ENCODE assay signal across 9 mouse cellular contexts in the genomic region with DNA sequence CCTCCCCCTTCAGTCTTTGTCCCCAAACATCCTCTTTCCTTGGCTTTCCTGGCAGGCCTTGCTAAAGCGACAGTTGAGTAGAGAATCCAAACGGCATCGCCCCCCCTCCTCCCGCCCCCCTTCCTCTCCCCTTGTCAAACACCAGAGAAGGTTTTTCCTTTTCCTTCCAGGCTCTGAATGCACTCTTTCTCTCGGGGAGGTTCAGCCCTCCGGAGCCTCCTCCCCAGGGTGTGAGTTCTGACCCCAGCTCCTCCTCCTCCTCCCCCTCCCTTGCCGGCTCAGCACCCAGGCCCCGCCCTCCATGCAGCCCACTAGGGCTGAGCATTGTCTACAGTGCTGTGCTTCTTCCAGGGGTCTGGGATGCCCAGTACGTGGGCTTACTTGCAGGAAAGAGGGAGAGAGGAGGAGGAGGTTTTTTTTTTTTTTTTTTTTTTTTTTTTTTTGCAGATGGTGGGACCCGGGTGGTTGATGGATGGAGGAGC. TPM values are rescaled to one million over a fixed set of nuclear protein-coding genes. Genes with fewer than 3 reads are reported as not detected.
A peak's percentile ranks its signal among the peaks of the same experiment; 100 is the strongest.
DNase-seq lines count a peak whose midpoint lies in the region; ATAC-seq and TF ChIP-seq lines count a peak whose summit lies in the region.
"Had no signal": no experiment of that assay in that cellular context is flagged by ENCODE, and none has a peak within 500 bp of the region (broad histone marks: within the 10 kb centered on the region; RNA-seq: fewer than 3 reads in every experiment).

No protein-coding gene starts in this region.

- H3K27me3 ChIP-seq in MEL (ENCODE audit: control insufficient read depth in 1 of 2, insufficient read depth in 2 of 2, low read length in 2 of 2), result peaks cover 10 to 13% of the 10 kb centered on the region in 2 experiments
- peaks cover 4% of the 10 kb centered on the region; the same call in 1 of the 2 replicates for H3K27me3 ChIP-seq in embryonic facial prominence, embryonic 12.5 days

- no peak for DNase-seq in MEL (ENCODE audit: low read depth, low spot score)
- DNase-seq in kidney, adult 11 months, result peak; percentile 72
- DNase-seq in mesoderm, embryonic 11.5 days (ENCODE audit: low read depth, low spot score), result peak; percentile 70
- DNase-seq in adrenal gland, adult 18-20 months (ENCODE audit: low spot score in 2 of 2), result no peak
- no peak for DNase-seq in adrenal gland, adult 2 months
- DNase-seq in frontal cortex, postnatal 10 days (ENCODE audit: low spot score in 2 of 2), result no peak
- DNase-seq in spleen, postnatal 14 days (ENCODE audit: low spot score in 2 of 2), result no peak

- no peaks in the 10 kb centered on the region for H3K4me1 ChIP-seq in MEL (ENCODE audit: control insufficient read depth in 1 of 2, insufficient read depth in 2 of 2, low read length in 2 of 2)
- H3K4me1 ChIP-seq in embryonic facial prominence, embryonic 12.5 days, result peaks cover 29% of the 10 kb centered on the region

- no peak for TF ChIP-seq RAD21 in MEL (IDR thresholded peaks at IDR 0.05; ENCODE audit: low read depth, low read length)

- TF ChIP-seq CTCF in MEL (IDR thresholded peaks at IDR 0.05 in 2 of 3, conservative IDR thresholded peaks at IDR 0.05 in 1 of 3; ENCODE audit: control insufficient read depth in 1 of 3, insufficient read depth in 1 of 3, low read depth in 2 of 3, low read length in 3 of 3, poor library complexity in 1 of 3, severe bottlenecking in 1 of 3), result no peak

- TF ChIP-seq EP300 in MEL (IDR thresholded peaks at IDR 0.05; ENCODE audit: low read depth in 1 of 2, low read length in 2 of 2), result no peak

- TF ChIP-seq POLR2A in MEL (IDR thresholded peaks at IDR 0.05; ENCODE audit: control insufficient read depth in 1 of 2, insufficient read depth in 1 of 2, low read depth in 1 of 2, low read length in 2 of 2, poor library complexity in 1 of 2), result no peak

- H3K36me3 ChIP-seq in MEL (ENCODE audit: control insufficient read depth in 1 of 2, insufficient read depth in 2 of 2, low read length in 2 of 2), result no peaks in the 10 kb centered on the region
- H3K36me3 ChIP-seq in embryonic facial prominence, embryonic 12.5 days, result no peaks in the 10 kb centered on the region

- no peaks in the 10 kb centered on the region for H3K79me2 ChIP-seq in MEL (ENCODE audit: control insufficient read depth, insufficient read depth, low read length, poor library complexity)

- peak; percentile 31; the same call in 1 of the 2 replicates for ATAC-seq in embryonic facial prominence, embryonic 12.5 days (ENCODE audit: insufficient number of reproducible peaks, insufficient read depth, low FRiP score, low TSS enrichment)

- 3% methylated on average over 9 of the region's 10 CpGs for WGBS in embryonic facial prominence, embryonic 12.5 days

- H3K4me2 ChIP-seq in embryonic facial prominence, embryonic 12.5 days (replicated peaks), result peak overlapping the region; percentile 42

- no peak overlapping the region for H3K4me3 ChIP-seq in MEL (ENCODE audit: control insufficient read depth in 1 of 2, insufficient read depth in 1 of 2, low read depth in 2 of 2, low read length in 2 of 2)
- peak overlapping the region; percentile 4; the same call in 1 of the 2 replicates for H3K4me3 ChIP-seq in embryonic facial prominence, embryonic 12.5 days

- no peak overlapping the region for H3K9ac ChIP-seq in MEL (ENCODE audit: control insufficient read depth, low read depth, low read length, poor library complexity, severe bottlenecking)
- no peak overlapping the region for H3K9ac ChIP-seq in embryonic facial prominence, embryonic 12.5 days

- no peaks in the 10 kb centered on the region for H3K9me3 ChIP-seq in MEL (replicated peaks; ENCODE audit: insufficient read depth, low read length)
- H3K9me3 ChIP-seq in embryonic facial prominence, embryonic 12.5 days, result no peaks in the 10 kb centered on the region

- H3K27ac ChIP-seq in MEL (ENCODE audit: control insufficient read depth, low read depth, low read length), result no peak overlapping the region
- peak overlapping the region; percentile 41; the same call in 1 of the 2 replicates for H3K27ac ChIP-seq in embryonic facial prominence, embryonic 12.5 days

TF ChIP-seq in MEL, 35 proteins besides CTCF, POLR2A, EP300 and RAD21:
- TF ChIP-seq E2F4 (IDR thresholded peaks at IDR 0.05; ENCODE audit: borderline replicate concordance, low read depth, low read length) (no peak), POLR2AphosphoS5 (IDR thresholded peaks at IDR 0.05; ENCODE audit: borderline replicate concordance, low read depth, low read length) (no peak), MYC (IDR thresholded peaks at IDR 0.05; ENCODE audit: low read depth, low read length) (no peak), GATA1 (IDR thresholded peaks at IDR 0.05; ENCODE audit: low read depth, low read length) (no peak), ZC3H11A (IDR thresholded peaks at IDR 0.05; ENCODE audit: low read depth, low read length) (no peak), USF2 (IDR thresholded peaks at IDR 0.05; ENCODE audit: borderline replicate concordance in 1 of 2, insufficient read depth in 1 of 2, low read depth in 1 of 2, low read length in 2 of 2) (no peak), ZNF384 (IDR thresholded peaks at IDR 0.05; ENCODE audit: low read depth, low read length) (peak; percentile 51; the same call in 1 of the 2 replicates)
TF ChIP-seq in MEL: peak in this region for 1.

RNA-seq across cellular contexts. Expression of gene Erbb2, which starts 2.9 kb away (rescaled TPM):
- not detected in 2 replicates for total RNA-seq in MEL (2012; rRNA removed)
- polyA plus RNA-seq in MEL (2012; ENCODE audit: insufficient read depth in 1 of 2, insufficient read length in 2 of 2, low read depth in 1 of 2, low replicate concordance in 2 of 2, missing spikeins in 1 of 2), result not detected
- polyA plus RNA-seq in embryonic facial prominence, embryonic 12.5 days (2016; fragmentation: Nextera tagmentation; extraction: Ambion mirVana), result 47.4 and 49.4 TPM in 2 replicates
- total RNA-seq in adrenal gland, adult 18-20 months (2021), result 1 to 10 TPM; 2.5 to 3.4 TPM
- 1 to 10 TPM; 2.4 to 5.9 TPM for total RNA-seq in adrenal gland, adult 2 months (2021)
- polyA plus RNA-seq in adrenal gland, adult 2 months (2012; rRNA removed), result 7.0 and 7.2 TPM in 2 replicates

RNA-seq across cellular contexts. Expression of gene Pgap3, which starts 9.1 kb away (rescaled TPM):
- 5.9 and 7.4 TPM in 2 replicates for total RNA-seq in MEL (2012; rRNA removed)
- polyA plus RNA-seq in MEL (2012; ENCODE audit: insufficient read depth in 1 of 2, insufficient read length in 2 of 2, low read depth in 1 of 2, low replicate concordance in 2 of 2, missing spikeins in 1 of 2), result 1 to 10 TPM in 1 of 2 experiments, not detected in 1; 8.4 TPM
- 9.8 and 10.4 TPM in 2 replicates for polyA plus RNA-seq in embryonic facial prominence, embryonic 12.5 days (2016; fragmentation: Nextera tagmentation; extraction: Ambion mirVana)
- total RNA-seq in adrenal gland, adult 18-20 months (2021), result 1 to 10 TPM; 5.3 to 6.2 TPM
- 1 to 10 TPM; 4.7 to 5.9 TPM for total RNA-seq in adrenal gland, adult 2 months (2021)
- polyA plus RNA-seq in adrenal gland, adult 2 months (2012; rRNA removed), result 18.4 and 20.3 TPM in 2 replicates

RNA-seq across cellular contexts. Expression of gene Pnmt, which starts 23.1 kb away (rescaled TPM):
- total RNA-seq in MEL (2012; rRNA removed), result not detected in 2 replicates
- polyA plus RNA-seq in MEL (2012; ENCODE audit: insufficient read depth in 1 of 2, insufficient read length in 2 of 2, low read depth in 1 of 2, low replicate concordance in 2 of 2, missing spikeins in 1 of 2), result not detected
- 0.33 TPM in 1 of 2 replicates, not detected in the other for polyA plus RNA-seq in embryonic facial prominence, embryonic 12.5 days (2016; fragmentation: Nextera tagmentation; extraction: Ambion mirVana)
- 100 to 1,000 TPM; 313 to 497 TPM for total RNA-seq in adrenal gland, adult 18-20 months (2021)
- total RNA-seq in adrenal gland, adult 2 months (2021), result 100 to 1,000 TPM; 314 to 601 TPM
- polyA plus RNA-seq in adrenal gland, adult 2 months (2012; rRNA removed), result 379 and 598 TPM in 2 replicates
- polyA plus RNA-seq: spleen, adult 2 months had no signal

RNA-seq across cellular contexts. Expression of gene Tcap, which starts 25.8 kb away (rescaled TPM):
- total RNA-seq in MEL (2012; rRNA removed), result not detected in 2 replicates
- under 1 TPM in 1 of 2 experiments, not detected in 1; 0.07 TPM for polyA plus RNA-seq in MEL (2012; ENCODE audit: insufficient read depth in 1 of 2, insufficient read length in 2 of 2, low read depth in 1 of 2, low replicate concordance in 2 of 2, missing spikeins in 1 of 2)
- 1.5 and 1.7 TPM in 2 replicates for polyA plus RNA-seq in embryonic facial prominence, embryonic 12.5 days (2016; fragmentation: Nextera tagmentation; extraction: Ambion mirVana)
- total RNA-seq in adrenal gland, adult 18-20 months (2021), result 1 to 10 TPM in 1 of 2 experiments, not detected in 1; 3.5 TPM
- total RNA-seq in adrenal gland, adult 2 months (2021), result under 1 TPM; 0.31 to 0.32 TPM
- 0.46 and 0.54 TPM in 2 replicates for polyA plus RNA-seq in adrenal gland, adult 2 months (2012; rRNA removed)

RNA-seq across cellular contexts. Expression of gene Mien1, which starts 29.4 kb away (rescaled TPM):
- 74.0 and 93.2 TPM in 2 replicates for total RNA-seq in MEL (2012; rRNA removed)
- polyA plus RNA-seq in MEL (2012; ENCODE audit: insufficient read depth in 1 of 2, insufficient read length in 2 of 2, low read depth in 1 of 2, low replicate concordance in 2 of 2, missing spikeins in 1 of 2), result 10 to 100 TPM in 1 of 2 experiments, not detected in 1; 71.6 TPM
- 78.4 and 85.6 TPM in 2 replicates for polyA plus RNA-seq in embryonic facial prominence, embryonic 12.5 days (2016; fragmentation: Nextera tagmentation; extraction: Ambion mirVana)
- 10 to 100 TPM; 89.5 to 94.5 TPM for total RNA-seq in adrenal gland, adult 18-20 months (2021)
- total RNA-seq in adrenal gland, adult 2 months (2021), result 10 to 100 TPM; 88.5 to 93.5 TPM
- 43.0 and 49.2 TPM in 2 replicates for polyA plus RNA-seq in adrenal gland, adult 2 months (2012; rRNA removed)

Comparison
In these comparisons a context has a peak if more than half of its experiments do, and no peak if none do; other contexts are left out.
1. DNase-seq: peak in kidney, adult 11 months (single experiment) and mesoderm, embryonic 11.5 days (single experiment); none in MEL (single experiment), adrenal gland, adult 18-20 months (0 of 2), adrenal gland, adult 2 months (single experiment), frontal cortex, postnatal 10 days (0 of 2) and spleen, postnatal 14 days (0 of 2).
2. RNA of gene Pnmt, which starts 23.1 kb away (total RNA-seq): 314 to 601 TPM in adrenal gland, adult 2 months and 313 to 497 TPM in adrenal gland, adult 18-20 months; not detected in MEL; every median in the first group is over 100 times any median in the second.